Mouse (Mus musculus): Measurements from ENCODE around the gene Hyou1. TPM values are rescaled to one million over a fixed set of nuclear protein-coding genes. Genes with fewer than 3 reads are reported as not detected.
"Not testable (repeated sequence)": the region's sequence is repeated elsewhere in the genome, so short reads cannot be mapped to it uniquely, and the experiment has no call there.

Gene Hyou1
- total RNA-seq, 4 experiments from 2014 or later = 199 to 239 (median 228) TPM

GRCm38 (mm10) chr9:44352337-44352736, 27.0 kb upstream of the Hyou1 start:
- DNase-seq = no peak

- DNase-seq = peak; percentile 68
Observed at GRCm38 (mm10) chr9:44353142-44353541, 26.1 kb upstream of the Hyou1 start.

- DNase-seq = no peak
Observed at GRCm38 (mm10) chr9:44357207-44357606, 22.1 kb upstream of the Hyou1 start.

- DNase-seq = peak; percentile 94
Observed at GRCm38 (mm10) chr9:44361190-44361917, 17.9 kb upstream of the Hyou1 start, which contains the start of gene Vps11. Gene Vps11 (minus strand): TSS chr9:44361670.

- DNase-seq = not testable (repeated sequence)
Observed at GRCm38 (mm10) chr9:44361931-44362330, 17.4 kb upstream of the Hyou1 start.

- DNase-seq = no peak
Observed at GRCm38 (mm10) chr9:44364480-44364879, 14.8 kb upstream of the Hyou1 start.

GRCm38 (mm10) chr9:44373386-44373785, 5.9 kb upstream of the Hyou1 start:
- DNase-seq = no peak

- DNase-seq = no peak
Observed at GRCm38 (mm10) chr9:44376141-44376540, 3.1 kb upstream of the Hyou1 start.

- not testable (repeated sequence) for DNase-seq
Observed at GRCm38 (mm10) chr9:44377335-44377734, 2.0 kb upstream of the Hyou1 start.

GRCm38 (mm10) chr9:44378153-44378730, 1.0 kb upstream of the Hyou1 start:
- no peak for DNase-seq

GRCm38 (mm10) chr9:44379862-44380261, 572 bp downstream of the Hyou1 start:
- no peak for DNase-seq

GRCm38 (mm10) chr9:44384596-44384995, 5.3 kb downstream of the Hyou1 start:
- no peak for DNase-seq

GRCm38 (mm10) chr9:44387221-44387620, 7.9 kb downstream of the Hyou1 start:
- no peak for DNase-seq

GRCm38 (mm10) chr9:44389273-44389672, 10.0 kb downstream of the Hyou1 start:
- no peak for DNase-seq

- no peak for DNase-seq
Observed at GRCm38 (mm10) chr9:44391466-44391865, 12.2 kb downstream of the Hyou1 start.

GRCm38 (mm10) chr9:44396684-44397411, 17.6 kb downstream of the Hyou1 start, which contains the start of gene Slc37a4:
Gene Slc37a4 (plus strand): TSS chr9:44396852.
- DNase-seq = peak; percentile 99

- no peak for DNase-seq
Observed at GRCm38 (mm10) chr9:44398087-44398486, 18.8 kb downstream of the Hyou1 start.

- DNase-seq = no peak
Observed at GRCm38 (mm10) chr9:44398551-44398950, 19.3 kb downstream of the Hyou1 start.

GRCm38 (mm10) chr9:44399114-44399794, 20.0 kb downstream of the Hyou1 start:
- no peak for DNase-seq

- DNase-seq = no peak
Observed at GRCm38 (mm10) chr9:44399795-44400114, 20.5 kb downstream of the Hyou1 start.

GRCm38 (mm10) chr9:44401081-44401480, 21.8 kb downstream of the Hyou1 start:
- no peak for DNase-seq

- DNase-seq = no peak
Observed at GRCm38 (mm10) chr9:44405011-44405410, 25.7 kb downstream of the Hyou1 start.
